Mouse (Mus musculus) CD4-positive helper T cell, adult 2 months (primary cell): ENCODE results near the gene Hrct1.

ENCODE experiments used
- DNase-seq: peaks from one replicate; pipeline ENCODE4 v3.0.0-alpha.2; 2012; ENCODE audit warnings: low read depth, missing footprints, low spot score

Hrct1 gene

DNA sequence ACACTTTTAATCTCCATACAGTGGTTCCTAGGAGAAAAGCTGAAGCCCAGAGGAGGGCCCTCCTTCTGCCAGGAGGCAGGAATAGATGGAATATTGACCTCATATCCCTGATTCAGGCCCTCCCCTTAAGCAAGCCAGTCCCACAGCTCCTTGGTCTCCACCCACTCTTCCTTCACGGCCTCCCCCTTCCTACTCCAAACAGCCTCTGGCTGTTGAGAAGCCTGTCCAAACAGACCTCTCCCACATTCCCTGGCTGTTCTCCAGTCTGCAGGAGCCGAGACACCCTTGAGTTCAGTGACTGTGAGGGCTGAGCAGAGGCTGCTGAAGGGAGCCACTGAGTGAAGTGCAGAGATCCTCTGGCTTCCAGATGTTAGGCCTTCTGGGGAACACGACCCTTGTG lies at the start of gene Hrct1:
Gene Hrct1, plus strand, starts transcription at position 194 of the 400 bp plus-strand sequence.
- no peak for DNase-seq

DNA sequence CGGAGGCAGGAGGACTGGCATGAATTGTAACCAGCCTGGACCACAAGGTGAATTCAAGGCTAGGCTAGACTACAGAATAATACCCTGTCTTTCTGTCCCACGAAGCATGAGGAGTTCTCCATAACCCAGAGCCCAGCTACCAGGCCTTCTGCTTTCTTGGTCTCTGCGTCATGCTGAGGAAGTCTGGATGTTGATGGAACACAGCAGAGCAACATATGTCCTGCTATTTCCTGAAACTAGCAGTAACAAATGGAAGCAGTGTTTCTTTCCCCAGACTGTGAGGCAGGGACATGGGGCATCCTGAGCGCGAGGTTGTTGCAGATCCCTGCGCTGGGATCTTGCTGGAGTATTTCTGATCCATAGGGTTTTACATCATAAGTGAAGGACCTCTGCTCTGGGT lies 48.4 kb upstream of the Hrct1 start:
- DNase-seq = no peak

- no peak for DNase-seq
Observed at GRCm38 (mm10) chr4:43679416-43680043, 47.5 kb upstream of the Hrct1 start.

- no peak for DNase-seq
Observed at GRCm38 (mm10) chr4:43690021-43690420, 37.0 kb upstream of the Hrct1 start.

DNA sequence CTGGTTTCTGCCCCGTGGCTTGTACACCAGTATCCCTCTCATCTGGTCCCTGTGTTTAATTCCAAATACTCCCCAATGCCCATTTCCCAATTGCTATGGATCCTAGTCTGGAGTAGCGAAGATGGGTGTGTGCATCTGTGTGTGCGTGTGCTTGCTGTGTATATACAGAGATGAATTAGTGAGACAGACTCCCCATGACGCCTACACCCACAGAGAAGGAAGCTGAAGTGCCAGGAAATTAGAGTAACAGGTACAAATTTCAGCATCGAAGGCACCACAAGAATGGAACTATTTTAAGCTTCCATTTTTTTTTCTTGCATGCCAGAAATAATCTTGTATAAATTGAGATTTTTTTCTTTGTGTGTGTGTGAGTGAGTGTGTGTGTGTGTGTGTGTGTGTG lies 36.0 kb upstream of the Hrct1 start:
- DNase-seq = no peak

DNA sequence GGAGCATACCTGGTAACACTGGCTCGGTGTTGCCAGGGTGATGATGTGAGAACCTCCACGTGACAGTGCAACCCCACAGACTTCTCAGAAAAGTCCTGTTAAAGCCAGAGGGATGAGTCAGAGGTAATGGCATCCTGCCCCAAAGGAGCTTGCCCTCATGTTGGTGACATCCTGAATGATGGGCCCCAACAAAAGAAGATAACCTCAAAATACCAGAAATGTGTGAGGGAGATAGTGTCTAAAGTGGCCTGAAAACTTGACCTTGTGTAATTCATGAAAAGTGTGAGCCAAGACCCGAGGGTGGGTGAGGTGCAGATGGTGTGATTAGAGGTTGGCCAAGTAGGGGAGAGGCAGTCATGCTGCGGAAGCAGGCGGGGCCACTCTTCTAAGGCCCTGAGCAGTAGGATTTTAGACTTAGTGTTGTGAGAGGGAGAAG lies 33.2 kb upstream of the Hrct1 start:
- DNase-seq = no peak

- DNase-seq = no peak
Observed at GRCm38 (mm10) chr4:43694439-43695248, 32.3 kb upstream of the Hrct1 start.

DNA sequence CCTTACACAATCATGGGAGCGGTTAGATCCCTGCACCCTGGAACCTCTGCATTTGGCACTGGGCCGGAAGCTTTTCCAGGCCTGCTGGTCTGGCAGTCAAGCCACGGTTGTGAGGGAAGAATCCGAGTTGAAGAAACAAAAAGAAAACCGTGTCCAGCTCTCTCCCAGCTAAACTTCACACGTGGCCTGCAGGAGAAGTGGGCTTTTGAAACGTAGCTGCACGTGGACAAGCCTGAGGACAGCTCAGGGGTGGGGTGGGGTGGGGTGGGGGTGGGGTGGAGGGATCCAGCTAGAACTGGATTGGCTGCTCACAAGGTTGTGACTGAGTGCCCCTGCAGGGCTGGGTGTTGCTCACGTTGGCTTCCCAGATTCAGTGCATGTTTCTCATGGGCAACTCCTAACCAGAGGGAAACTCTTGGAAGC lies 31.7 kb upstream of the Hrct1 start:
- no peak for DNase-seq

DNA sequence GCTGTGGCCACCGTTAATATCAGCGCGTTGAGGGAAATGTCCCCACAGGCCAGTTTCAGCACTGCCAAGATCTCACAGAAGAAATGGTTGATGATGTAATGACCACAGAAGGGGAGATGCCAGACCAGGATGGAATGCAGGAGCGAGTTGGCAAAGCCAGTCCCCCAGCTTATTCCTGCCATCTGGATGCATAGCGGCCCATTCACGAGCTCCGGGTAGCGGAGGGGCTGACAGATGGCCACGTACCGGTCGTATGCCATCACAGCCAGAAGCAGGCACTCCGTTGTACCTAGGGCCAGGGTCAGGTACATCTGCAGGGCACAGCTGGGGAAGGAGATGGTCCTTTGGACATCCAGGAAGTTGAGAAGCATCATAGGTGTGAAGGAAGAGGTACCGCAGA lies 30.4 kb upstream of the Hrct1 start:
- DNase-seq = no peak

DNA sequence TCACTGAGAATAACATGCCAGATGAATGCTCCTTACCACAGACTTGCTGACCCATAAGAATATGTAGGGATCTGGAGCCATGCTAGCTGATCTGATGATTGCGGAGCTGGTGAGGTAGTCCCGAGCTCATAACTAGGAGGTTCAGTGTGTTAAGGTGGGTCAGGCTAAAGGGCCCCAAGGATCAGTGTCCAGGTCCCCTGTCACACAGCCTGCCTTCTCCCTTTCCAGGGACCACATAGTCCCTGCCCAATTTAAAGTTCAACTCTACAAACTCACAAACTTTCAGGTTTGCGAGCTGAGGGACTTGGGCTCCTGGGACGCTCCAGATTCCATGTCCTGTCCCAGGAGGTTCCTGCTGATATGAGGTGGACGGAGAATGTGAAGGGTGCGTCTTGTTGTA lies 26.3 kb upstream of the Hrct1 start, which contains the start of gene Olfr70:
Gene Olfr70, minus strand, starts transcription at position 101 of the 400 bp plus-strand sequence.
- DNase-seq = no peak

DNA sequence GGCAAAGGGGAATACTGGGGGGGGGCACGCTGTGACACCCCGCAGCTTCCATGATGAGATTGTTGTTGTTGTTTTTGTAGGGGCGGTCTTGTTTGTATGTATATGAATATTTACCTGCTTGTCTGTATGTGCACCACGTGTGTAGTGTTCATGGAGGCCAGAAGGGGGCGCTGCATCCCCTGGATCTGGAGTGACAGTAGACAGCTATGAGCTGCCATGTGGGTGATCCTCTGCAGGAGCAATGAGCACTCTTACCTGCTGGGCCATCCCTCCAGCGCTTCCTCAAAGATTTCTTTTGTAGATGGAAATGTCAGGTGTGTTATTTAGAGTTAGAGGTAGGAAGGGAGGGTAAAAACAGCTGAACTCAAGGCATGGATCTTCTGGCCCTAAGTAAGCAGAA lies 23.5 kb upstream of the Hrct1 start:
- no peak for DNase-seq

DNA sequence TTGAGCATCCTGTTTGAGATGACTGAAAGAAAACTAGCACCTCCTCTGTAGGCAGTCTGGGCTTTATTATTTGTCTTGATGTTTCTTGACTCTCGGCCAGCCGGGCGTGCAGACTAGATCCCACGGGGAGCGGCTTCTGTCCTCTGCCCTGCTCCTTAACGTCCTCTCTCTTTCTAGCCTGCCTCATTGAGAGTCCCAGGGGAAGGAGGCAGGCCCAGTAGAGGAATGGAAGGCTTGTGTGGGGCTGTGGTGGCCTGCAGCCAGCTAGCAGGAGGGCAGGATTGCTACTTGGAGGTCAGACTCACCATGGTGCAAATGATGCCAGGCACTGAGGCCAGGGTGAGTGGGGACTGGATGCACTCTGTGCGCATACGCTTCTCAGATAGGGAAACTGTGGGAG lies 23.1 kb upstream of the Hrct1 start:
- DNase-seq = no peak

GRCm38 (mm10) chr4:43705991-43706390 lies 21.0 kb upstream of the Hrct1 start:
- no peak for DNase-seq

DNA sequence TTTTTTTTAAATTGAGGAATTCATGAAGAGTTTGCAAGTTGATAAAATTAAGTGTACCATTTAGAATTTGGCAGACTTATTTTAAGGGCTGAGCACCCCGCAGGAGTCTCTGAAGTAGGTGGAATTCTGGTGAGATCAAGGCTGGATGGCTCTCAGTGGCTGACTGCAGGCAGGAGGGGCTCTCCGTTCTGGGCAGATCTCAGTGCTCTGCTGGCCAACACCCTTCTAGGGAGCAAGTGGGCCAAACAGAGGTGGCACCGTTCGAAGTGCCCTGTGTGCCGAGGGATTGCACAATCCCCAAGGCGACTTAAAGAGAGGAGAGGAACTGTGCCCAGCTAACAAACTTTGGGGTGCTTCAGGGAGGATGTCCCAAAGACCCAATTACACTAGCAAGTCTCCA lies 17.1 kb upstream of the Hrct1 start, which contains the start of gene Olfr71:
Gene Olfr71, minus strand, starts transcription at position 387 of the 400 bp plus-strand sequence.
- DNase-seq = no peak

- peak; percentile 64 for DNase-seq
Observed at GRCm38 (mm10) chr4:43711821-43712220, 15.2 kb upstream of the Hrct1 start.

DNA sequence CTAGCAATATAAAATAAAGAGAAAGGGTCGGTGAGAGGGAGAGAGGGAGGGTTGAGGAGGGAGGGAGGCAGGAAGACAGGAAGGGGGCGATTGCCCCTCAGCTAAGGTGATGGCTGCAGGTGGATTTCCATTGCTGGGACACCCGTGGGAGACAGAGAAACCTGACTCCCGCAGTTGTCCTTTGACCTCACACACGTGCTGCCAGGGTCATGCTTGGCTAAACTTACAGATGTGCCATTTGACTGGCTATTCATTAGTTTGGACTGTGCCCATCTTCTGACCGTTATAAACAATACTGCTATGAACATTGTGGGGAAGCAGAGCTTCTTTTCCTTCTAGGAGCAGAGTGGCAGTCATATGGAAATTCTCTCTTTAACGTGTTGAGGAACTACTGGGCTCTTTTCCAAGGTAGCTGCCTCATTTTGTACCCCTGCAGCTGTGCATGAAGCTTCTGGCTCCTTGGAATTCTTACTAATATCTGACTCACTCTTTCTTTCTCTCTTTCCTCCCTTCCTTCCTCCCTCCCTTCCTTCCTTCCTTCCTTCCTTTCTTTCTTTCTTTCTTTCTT lies 13.3 kb upstream of the Hrct1 start:
- no peak for DNase-seq

GRCm38 (mm10) chr4:43720491-43721228 lies 6.3 kb upstream of the Hrct1 start:
- no peak for DNase-seq

- DNase-seq = no peak
Observed at GRCm38 (mm10) chr4:43722191-43722590, 4.8 kb upstream of the Hrct1 start.

- DNase-seq = peak; percentile 21
Observed at GRCm38 (mm10) chr4:43724764-43725163, 2.2 kb upstream of the Hrct1 start.

GRCm38 (mm10) chr4:43726228-43726993 lies 577 bp upstream of the Hrct1 start:
- no peak for DNase-seq
